Mouse (Mus musculus) kidney, postnatal 10 days (tissue): ENCODE results near the gene Ptprb.

Source experiments
- DNase-seq: peaks from one replicate; pipeline ENCODE4 v3.0.0; 2021; ENCODE audit warnings: mixed read lengths

Gene Ptprb

GRCm38 (mm10) chr10:116382826-116383685 is 107.7 kb downstream of the Ptprb start:
- DNase-seq = no peak

GRCm38 (mm10) chr10:116384401-116384800 is 109.1 kb downstream of the Ptprb start:
- no peak for DNase-seq

- peak; percentile 26 for DNase-seq
These were observed 111.1 kb downstream of the Ptprb start for GRCm38 (mm10) chr10:116386391-116386885.

DNA sequence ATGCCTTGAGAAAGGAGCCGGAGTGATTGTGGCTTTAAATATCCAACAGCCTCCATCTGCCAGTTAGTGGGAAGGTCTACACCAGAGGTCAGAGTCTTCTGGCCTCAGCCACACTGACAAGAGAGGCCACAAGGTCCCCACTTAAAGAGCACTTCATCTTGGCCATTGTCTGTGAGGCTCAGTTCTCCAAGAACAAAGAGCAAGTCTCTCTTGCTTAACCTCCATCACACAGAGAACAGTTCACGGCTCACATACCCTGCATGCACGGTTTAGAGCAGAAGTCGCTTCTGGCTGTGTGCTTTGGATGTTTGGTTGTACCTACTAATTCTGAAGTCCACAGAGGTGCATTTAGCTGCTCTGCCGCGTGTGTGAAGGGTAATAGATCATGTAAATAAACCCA is 113.5 kb downstream of the Ptprb start:
- no peak for DNase-seq

DNA sequence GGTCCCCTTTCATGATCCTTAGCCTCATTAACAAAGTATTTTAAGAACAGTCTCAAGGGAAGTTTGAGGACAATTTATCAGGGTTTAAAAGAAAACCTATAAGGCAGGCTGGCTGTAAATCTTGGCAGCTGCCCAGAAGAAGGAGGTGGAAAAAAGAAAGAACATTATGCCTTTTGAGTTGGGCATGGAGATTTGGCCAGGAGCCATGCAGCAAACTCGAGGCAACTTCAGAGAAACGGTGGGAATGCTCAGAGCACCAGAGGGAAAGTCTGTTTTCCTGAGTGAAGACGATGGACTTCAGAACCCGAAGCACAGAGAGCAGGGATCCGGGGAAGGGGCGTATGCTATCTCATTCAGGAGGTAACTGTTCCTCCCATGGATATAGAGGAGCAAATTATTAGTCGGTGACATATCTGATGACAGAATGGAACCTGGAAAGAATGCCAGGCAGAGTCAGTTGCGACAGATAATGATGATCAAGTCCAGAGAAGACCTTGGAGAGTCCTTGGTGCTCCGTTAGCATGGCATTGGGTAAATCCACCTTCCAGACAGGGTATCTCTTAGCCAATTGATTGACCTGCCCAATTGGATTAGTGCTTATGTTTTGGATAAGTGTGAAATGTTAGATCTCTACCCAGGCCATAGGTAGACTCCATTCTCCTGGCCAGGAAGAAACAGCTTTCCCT is 118.6 kb downstream of the Ptprb start:
- no peak for DNase-seq

DNA sequence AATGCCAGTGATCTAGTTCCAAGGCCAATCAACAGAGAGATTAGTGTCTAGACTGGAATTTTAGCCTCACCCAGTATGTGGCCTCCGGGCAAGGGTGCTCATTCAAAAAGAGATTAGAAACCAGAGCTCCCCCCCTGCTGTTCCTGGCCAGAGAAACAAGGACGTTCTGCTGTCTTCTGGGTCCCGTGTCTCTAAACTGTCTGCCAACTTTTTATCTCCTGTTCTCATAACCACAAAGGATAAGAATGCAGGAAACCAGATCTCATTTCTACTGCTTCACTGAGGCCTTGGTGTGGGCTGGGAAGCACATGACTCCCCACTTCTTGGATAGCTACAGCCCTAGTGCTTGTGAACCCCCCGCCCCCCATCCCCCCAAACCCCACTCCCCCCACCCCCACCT is 119.3 kb downstream of the Ptprb start:
- DNase-seq = no peak

GRCm38 (mm10) chr10:116396279-116396678 is 121.0 kb downstream of the Ptprb start:
- DNase-seq = no peak

- no peak for DNase-seq
These were observed 121.6 kb downstream of the Ptprb start for GRCm38 (mm10) chr10:116396966-116397365.

DNA sequence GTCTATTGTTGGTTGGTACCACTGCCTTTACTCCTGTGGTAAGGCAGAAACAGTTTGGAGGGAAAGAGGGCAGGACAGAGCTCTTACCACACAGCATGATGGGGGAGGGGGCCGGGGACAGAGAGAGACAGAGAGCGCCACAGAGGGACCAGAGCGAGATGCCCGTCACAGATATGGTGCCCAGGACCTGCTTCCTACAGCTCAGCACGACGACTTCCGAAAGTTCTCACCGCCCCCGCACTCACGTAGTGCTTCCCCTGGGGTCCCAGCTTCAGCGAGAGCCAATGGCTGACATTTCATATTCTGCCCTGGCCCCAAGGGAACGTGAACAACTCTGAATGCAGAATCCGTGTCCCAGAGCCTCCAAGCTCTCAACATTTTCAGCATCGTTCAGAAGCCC is 122.2 kb downstream of the Ptprb start:
- DNase-seq = no peak

- DNase-seq = no peak
These were observed 122.7 kb downstream of the Ptprb start for GRCm38 (mm10) chr10:116397973-116398372.

DNA sequence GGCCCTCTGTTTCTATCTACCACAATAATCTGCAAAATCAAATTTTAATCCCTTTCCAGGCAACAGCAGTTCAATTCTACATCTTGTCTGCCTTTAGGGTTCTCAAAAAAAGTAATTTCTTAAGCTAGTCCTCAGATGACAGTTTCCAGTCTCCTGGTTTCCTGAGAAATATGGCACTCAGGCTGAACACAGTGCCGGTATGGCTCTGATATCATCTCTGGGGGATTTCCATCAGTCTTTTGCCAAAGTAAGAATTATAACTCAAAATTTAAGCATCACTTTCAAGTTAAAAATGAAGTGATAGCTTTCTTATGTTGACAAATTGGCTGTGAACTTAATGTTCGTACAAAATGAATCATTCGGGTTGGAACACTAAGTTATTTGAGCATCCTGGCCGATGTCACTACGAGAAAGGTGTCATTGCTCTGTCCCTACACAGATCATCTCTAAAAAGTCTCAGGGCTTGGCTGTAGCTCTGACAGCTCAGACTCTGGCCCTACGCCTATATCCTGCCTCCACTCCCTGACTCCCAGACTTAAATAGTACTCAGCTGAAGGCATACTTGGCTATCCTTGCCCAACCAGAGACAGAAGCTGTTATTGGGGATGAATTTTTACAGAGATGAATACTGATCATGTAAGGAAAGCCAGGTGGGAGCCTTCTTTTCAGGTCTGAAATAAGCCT is 127.6 kb downstream of the Ptprb start:
- no peak for DNase-seq

DNA sequence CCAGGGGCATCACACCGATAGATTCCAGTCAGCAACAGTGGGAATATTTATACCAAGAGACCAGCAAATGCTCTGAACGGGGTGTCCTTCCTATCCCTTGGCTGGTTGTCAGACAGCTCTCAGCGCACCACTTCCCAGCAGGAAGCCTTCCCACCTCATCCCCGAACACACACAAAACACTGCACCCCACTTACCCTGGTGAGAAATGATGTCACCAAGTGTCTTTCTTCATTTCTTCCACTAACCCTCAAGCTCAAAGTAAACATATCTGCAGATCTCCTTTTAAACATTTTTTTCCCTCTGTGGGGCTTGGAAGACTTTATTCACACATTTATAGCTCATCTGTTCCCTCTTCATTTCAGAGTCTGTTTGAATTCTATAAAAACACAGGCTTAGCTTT is 128.4 kb downstream of the Ptprb start:
- no peak for DNase-seq

- no peak for DNase-seq
These were observed 129.7 kb downstream of the Ptprb start for GRCm38 (mm10) chr10:116405011-116405410.

GRCm38 (mm10) chr10:116407684-116408359 is 132.5 kb downstream of the Ptprb start:
- DNase-seq = no peak

DNA sequence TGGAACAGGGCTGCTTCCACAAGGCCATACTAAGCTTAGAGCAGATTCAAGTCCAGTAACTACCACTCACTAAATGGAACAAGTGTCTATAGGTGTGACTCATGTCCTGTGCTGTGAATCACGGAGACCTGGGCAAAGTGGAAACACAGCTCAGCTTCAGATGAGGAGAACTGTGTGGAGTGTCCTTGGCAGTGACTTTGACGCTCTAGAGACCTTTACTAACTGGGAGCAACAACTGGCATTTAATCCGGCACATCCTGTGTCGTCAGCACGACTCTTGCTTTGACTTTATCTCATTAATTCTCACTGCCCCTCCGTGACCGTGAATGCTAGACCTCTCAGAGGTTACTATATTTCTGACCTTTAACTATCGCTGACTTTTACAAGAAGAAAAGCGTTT is 135.5 kb downstream of the Ptprb start:
- DNase-seq = no peak

GRCm38 (mm10) chr10:116416142-116416541 is 140.8 kb downstream of the Ptprb start:
- DNase-seq = no peak

DNA sequence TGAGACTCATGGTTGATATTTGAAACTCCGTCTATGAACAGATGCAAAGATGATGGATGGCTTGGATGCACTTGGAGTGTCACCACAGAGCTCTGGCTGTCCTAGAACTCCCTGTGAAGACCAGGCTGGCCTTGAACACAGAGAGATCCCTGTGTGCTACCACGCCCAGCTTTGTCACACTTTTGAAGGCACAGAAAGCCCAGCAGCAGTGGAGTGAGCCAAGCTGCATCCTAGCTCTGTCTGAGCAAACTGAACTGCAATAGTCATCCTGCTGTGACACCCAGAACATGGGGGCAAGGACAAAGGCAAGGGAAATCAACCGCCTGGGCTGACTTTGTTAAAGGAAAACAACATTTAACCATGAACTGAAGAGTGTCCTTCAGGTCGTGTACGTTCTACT is 141.4 kb downstream of the Ptprb start:
- no peak for DNase-seq

- DNase-seq = no peak
These were observed 142.9 kb downstream of the Ptprb start for GRCm38 (mm10) chr10:116418121-116418726.

- no peak for DNase-seq
These were observed 145.7 kb downstream of the Ptprb start for GRCm38 (mm10) chr10:116420976-116421375.

GRCm38 (mm10) chr10:116422551-116422950 is 147.2 kb downstream of the Ptprb start:
- DNase-seq = no peak

GRCm38 (mm10) chr10:116424921-116425320 is 149.6 kb downstream of the Ptprb start:
- DNase-seq = no peak

DNA sequence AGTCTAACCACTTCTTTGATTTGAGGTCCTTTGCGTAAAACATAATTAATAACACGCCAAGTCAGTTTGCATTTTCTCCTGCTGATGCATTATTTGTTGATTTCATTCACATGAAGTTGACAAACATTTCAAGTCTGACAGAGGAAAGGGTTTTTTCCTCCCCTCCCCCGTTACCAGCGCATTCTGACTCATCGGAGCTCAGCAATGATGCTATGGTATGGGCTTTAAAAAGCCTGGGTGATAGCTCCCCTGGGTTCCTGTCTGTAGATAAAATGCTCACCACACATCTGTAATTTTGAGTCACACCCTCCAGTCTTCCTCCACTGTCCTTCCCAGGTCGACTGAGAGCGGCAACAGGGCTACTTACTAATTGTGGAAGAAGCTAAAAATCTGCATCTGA is 150.9 kb downstream of the Ptprb start:
- no peak for DNase-seq
